In the genomic region with DNA sequence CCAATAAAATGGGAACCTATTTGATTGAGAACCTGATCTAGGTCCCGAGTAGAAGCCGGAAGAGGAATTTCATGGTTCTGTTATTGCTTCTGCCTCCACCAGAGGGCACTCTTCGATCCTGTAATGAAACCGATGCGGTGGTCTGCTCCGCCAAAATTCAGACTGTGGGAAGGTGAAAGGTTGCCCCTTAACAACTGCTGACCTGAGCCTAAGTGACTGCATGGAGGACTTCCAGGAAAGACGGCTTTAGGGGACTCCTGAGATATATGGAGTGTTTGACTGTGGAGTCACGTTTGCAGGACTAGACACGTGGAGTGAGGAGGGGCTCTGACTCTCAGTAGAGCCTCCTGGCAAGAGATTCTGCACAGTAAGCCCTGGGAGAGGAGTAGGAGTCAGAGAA, we compare ENCODE assay signal across 8 mouse cellular contexts.
DNase-seq lines count a peak whose midpoint lies in the region; ATAC-seq and TF ChIP-seq lines count a peak whose summit lies in the region.

No protein-coding gene starts in this region.

- 6% methylated on average over 9 of the region's 9 CpGs for WGBS in lung, adult 2 months
- WGBS in forebrain, embryonic 12.5 days, result 7% methylated on average over 9 of the region's 9 CpGs
- WGBS in hindbrain, embryonic 13.5 days, result 11% methylated on average over 9 of the region's 9 CpGs
- 7% methylated on average over 9 of the region's 9 CpGs for WGBS in limb, embryonic 10.5 days
- 7% methylated on average over 9 of the region's 9 CpGs for WGBS in midbrain, embryonic 14.5 days

- H3K9me3 ChIP-seq in forebrain, embryonic 12.5 days, result no peaks in the 10 kb centered on the region
- H3K9me3 ChIP-seq in hindbrain, embryonic 13.5 days, result no peaks in the 10 kb centered on the region
- no peaks in the 10 kb centered on the region for H3K9me3 ChIP-seq in limb, embryonic 10.5 days (replicated peaks)
- no peaks in the 10 kb centered on the region for H3K9me3 ChIP-seq in midbrain, embryonic 14.5 days (ENCODE audit: control insufficient read depth, low read length)

- H3K4me1 ChIP-seq in lung, adult 2 months (ENCODE audit: control insufficient read depth, insufficient read depth, low read length), result no peaks in the 10 kb centered on the region
- H3K4me1 ChIP-seq in forebrain, embryonic 12.5 days, result peaks cover 11% of the 10 kb centered on the region
- H3K4me1 ChIP-seq in hindbrain, embryonic 13.5 days (replicated peaks), result peaks cover 11% of the 10 kb centered on the region
- peaks cover 17% of the 10 kb centered on the region for H3K4me1 ChIP-seq in limb, embryonic 10.5 days
- H3K4me1 ChIP-seq in midbrain, embryonic 14.5 days (ENCODE audit: control insufficient read depth, insufficient read depth, low read length), result no peaks in the 10 kb centered on the region

- H3K4me2 ChIP-seq in forebrain, embryonic 12.5 days, result peak overlapping the region; percentile 42
- H3K4me2 ChIP-seq in hindbrain, embryonic 13.5 days, result peak overlapping the region; percentile 45
- H3K4me2 ChIP-seq in midbrain, embryonic 14.5 days (ENCODE audit: low read length), result peak overlapping the region; percentile 48

- no peak for TF ChIP-seq POLR2A in lung, adult 2 months (IDR thresholded peaks at IDR 0.05; ENCODE audit: borderline replicate concordance, extremely low read depth, low read depth, low read length)

- peak; percentile 55 for ATAC-seq in forebrain, embryonic 12.5 days (ENCODE audit: low FRiP score)
- peak; percentile 43; the same call in 1 of the 2 replicates for ATAC-seq in hindbrain, embryonic 13.5 days (ENCODE audit: low FRiP score)
- peak; percentile 22; the same call in 1 of the 2 replicates for ATAC-seq in midbrain, embryonic 14.5 days (ENCODE audit: low FRiP score, low TSS enrichment)

- H3K27me3 ChIP-seq in forebrain, embryonic 12.5 days, result no peaks in the 10 kb centered on the region
- 0 out of 2 replicates have a peak, but pooled peaks cover 7% of the 10 kb centered on the region for H3K27me3 ChIP-seq in hindbrain, embryonic 13.5 days
- no peaks in the 10 kb centered on the region for H3K27me3 ChIP-seq in limb, embryonic 10.5 days (ENCODE audit: low read depth, poor library complexity, severe bottlenecking)
- no peaks in the 10 kb centered on the region for H3K27me3 ChIP-seq in midbrain, embryonic 14.5 days (ENCODE audit: control insufficient read depth, insufficient read depth, low read length)

- no peak overlapping the region for H3K27ac ChIP-seq in forebrain, embryonic 12.5 days
- H3K27ac ChIP-seq in hindbrain, embryonic 13.5 days, result no peak overlapping the region
- H3K27ac ChIP-seq in limb, embryonic 10.5 days, result no peak overlapping the region
- no peak overlapping the region for H3K27ac ChIP-seq in midbrain, embryonic 14.5 days (replicated peaks; ENCODE audit: low read depth, low read length)

- peak; percentile 24 for DNase-seq in lung, adult 2 months
- no peak for DNase-seq in lung, postnatal 25 days (ENCODE audit: low spot score)
- DNase-seq in c-Kit-positive CD71-positive TER-119-positive erythroid progenitor cells, embryonic 14.5 days (ENCODE audit: low spot score), result peak; percentile 2
- peak; percentile 80 for DNase-seq in limb, embryonic 10.5 days (ENCODE audit: low spot score)
- peak; percentile 85 for DNase-seq in midbrain, embryonic 14.5 days
- peak; percentile 69 for DNase-seq in testis, postnatal 10 days (ENCODE audit: low spot score)

- no peak overlapping the region for H3K4me3 ChIP-seq in lung, adult 2 months (replicated peaks; ENCODE audit: extremely low read depth, low read depth, low read length)
- no peak overlapping the region for H3K4me3 ChIP-seq in forebrain, embryonic 12.5 days (replicated peaks)
- H3K4me3 ChIP-seq in hindbrain, embryonic 13.5 days, result no peak overlapping the region
- H3K4me3 ChIP-seq in limb, embryonic 10.5 days, result no peak overlapping the region; the same call in 1 of the 2 replicates
- no peak overlapping the region for H3K4me3 ChIP-seq in midbrain, embryonic 14.5 days (replicated peaks; ENCODE audit: low read depth, low read length)

- no peaks in the 10 kb centered on the region for H3K36me3 ChIP-seq in forebrain, embryonic 12.5 days (replicated peaks)
- no peaks in the 10 kb centered on the region for H3K36me3 ChIP-seq in hindbrain, embryonic 13.5 days
- H3K36me3 ChIP-seq in limb, embryonic 10.5 days, result no peaks in the 10 kb centered on the region
- H3K36me3 ChIP-seq in midbrain, embryonic 14.5 days (ENCODE audit: control insufficient read depth, insufficient read depth, low read length), result no peaks in the 10 kb centered on the region

- peak; percentile 72 for TF ChIP-seq CTCF in lung, adult 2 months (IDR thresholded peaks at IDR 0.05; ENCODE audit: insufficient read depth, low read length)

- no peak overlapping the region for H3K9ac ChIP-seq in forebrain, embryonic 12.5 days
- no peak overlapping the region for H3K9ac ChIP-seq in hindbrain, embryonic 13.5 days
- no peak overlapping the region for H3K9ac ChIP-seq in midbrain, embryonic 14.5 days (replicated peaks; ENCODE audit: low read length)
